Mouse (Mus musculus) liver, embryonic 14.5 days (tissue): ENCODE measurements around the gene Gm17018. TPM values are rescaled to one million over a fixed set of nuclear protein-coding genes. Genes with fewer than 3 reads are reported as not detected.

Experiments used
- ATAC-seq: fragments of 200-750 bp; cut with Nextera tagmentation; 2 replicates; pipeline ENCODE4 v1.8.0; 2017; ENCODE audit warnings: moderate number of reproducible peaks, mild to moderate bottlenecking, moderate library complexity; ENCODE audit not compliant: insufficient read depth
- DNase-seq, 3 experiments: peaks; one replicate each; pipeline ENCODE4 v3.0.0-alpha.2; 2012 to 2013; ENCODE audit warnings: low read depth in 3 of 3, low spot score in 3 of 3
- H3K27ac ChIP-seq: fragments of 300-500 bp; sonication (generic); 2 replicates; pipeline ENCODE4 v1.5.1; 2014; ENCODE audit warnings: moderate library complexity, mild to moderate bottlenecking, control low read depth, inconsistent platforms
- H3K27me3 ChIP-seq: fragments of 300-500 bp; sonication (generic); 2 replicates; pipeline ENCODE4 v1.6.1; 2014; ENCODE audit warnings: mild to moderate bottlenecking, low read length, moderate library complexity; ENCODE audit not compliant: control insufficient read depth, insufficient read depth
- H3K36me3 ChIP-seq: fragments of 300-500 bp; sonication (generic); replicated peaks from 2 replicates; pipeline ENCODE4 v1.6.1; 2014; ENCODE audit warnings: low read depth; ENCODE audit not compliant: control insufficient read depth, insufficient read depth
- H3K4me1 ChIP-seq, 2 experiments: fragments of 200-500 bp in 1 of 2; fragments of 300-500 bp in 1 of 2; sonication (generic) in 1 of 2; replicated peaks; 2 replicates each; pipeline ENCODE4 v1.6.1; 2012 to 2014; ENCODE audit warnings: antibody characterized with exemption in 1 of 2, inconsistent platforms in 1 of 2, low read length in 1 of 2; ENCODE audit not compliant: control insufficient read depth in 2 of 2, insufficient read depth in 2 of 2
- H3K4me2 ChIP-seq: fragments of 300-500 bp; sonication (generic); 2 replicates; pipeline ENCODE4 v1.6.1; 2014; ENCODE audit warnings: low read depth, mild to moderate bottlenecking, control low read depth, moderate library complexity
- H3K4me3 ChIP-seq, 2 experiments: fragments of 200-500 bp in 1 of 2; fragments of 300-500 bp in 1 of 2; sonication (generic) in 1 of 2; 2 replicates each; pipeline ENCODE4 v1.5.1; 2012 to 2014; ENCODE audit warnings: low read depth in 2 of 2, low read length in 2 of 2, mild to moderate bottlenecking in 2 of 2, control low read depth in 1 of 2, inconsistent platforms in 1 of 2, moderate library complexity in 1 of 2; ENCODE audit not compliant: insufficient read depth in 1 of 2
- H3K9ac ChIP-seq: fragments of 300-500 bp; sonication (generic); replicated peaks from 2 replicates; pipeline ENCODE4 v1.6.1; 2014; ENCODE audit warnings: mild to moderate bottlenecking, control low read depth, moderate library complexity
- H3K9me3 ChIP-seq: fragments of 300-500 bp; sonication (generic); 2 replicates; pipeline ENCODE4 v1.6.1; 2016; ENCODE audit warnings: low read length, mixed read lengths; ENCODE audit not compliant: control insufficient read depth
- CTCF ChIP-seq: IDR thresholded peaks from 2 replicates; pipeline ENCODE4 v1.5.1; 2016; ENCODE audit warnings: antibody characterized with exemption, low read depth, control low read depth
- EP300 ChIP-seq: IDR thresholded peaks from 2 replicates; pipeline ENCODE4 v1.6.1; 2016; ENCODE audit warnings: antibody characterized with exemption, low read depth
- WGBS: fragments of 180-500 bp; shearing (Covaris S2); extraction: QIAGEN DNeasy Blood & Tissue Kit; methylation state at CpG from one replicate; pipeline ENCODE4 v1.1.7; 2014; ENCODE audit not compliant: insufficient replicate concordance; 5-methylcytosine and 5-hydroxymethylcytosine counted together
- polyA plus RNA-seq, 2 experiments: library from polyadenylated mRNA; depleted of rRNA in 1 of 2; stranded (reverse) in 1 of 2; unstranded in 1 of 2; fragments of >200 nt; fragmentation: Nextera tagmentation in 1 of 2; extraction: Ambion mirVana in 1 of 2; gene quantifications; 2 replicates each; pipeline versions ENCODE4 v1.2.1 to v1.2.3; 2012 to 2014

The Gm17018 gene
- polyA plus RNA-seq, 2 experiments: 7.5 to 15.5 TPM

- H3K4me3 ChIP-seq: no peak overlapping the region
- WGBS: 76% methylated on average over 6 of the region's 6 CpGs
- DNase-seq (no peak), ATAC-seq (no peak)
- H3K4me2 ChIP-seq: no peak overlapping the region
- TF ChIP-seq EP300 (no peak), CTCF (no peak)
- no peaks in the 10 kb centered on the region for H3K27me3 ChIP-seq
- H3K4me1 ChIP-seq: peaks cover 0 to 4% of the 10 kb centered on the region in 2 experiments; a peak in 2 of 4 replicates
- H3K9me3 ChIP-seq: no peaks in the 10 kb centered on the region
- no peak overlapping the region for H3K9ac ChIP-seq
- no peaks in the 10 kb centered on the region for H3K36me3 ChIP-seq
- H3K27ac ChIP-seq: no peak overlapping the region
Measured at GRCm38 (mm10) chr19:45587509-45588292, 27.3 kb downstream of the Gm17018 start.

GRCm38 (mm10) chr19:45589761-45590160 lies 29.3 kb downstream of the Gm17018 start:
- H3K4me1 ChIP-seq: peaks cover 0 to 2% of the 10 kb centered on the region in 2 experiments; a peak in 2 of 4 replicates
- no peak for TF ChIP-seq EP300
- TF ChIP-seq CTCF: no peak
- DNase-seq: no peak
- no peaks in the 10 kb centered on the region for H3K36me3 ChIP-seq
- no peak for ATAC-seq
- H3K4me3 ChIP-seq: no peak overlapping the region
- H3K9me3 ChIP-seq: no peaks in the 10 kb centered on the region
- no peak overlapping the region for H3K4me2 ChIP-seq
- H3K27ac ChIP-seq: no peak overlapping the region
- H3K9ac ChIP-seq: no peak overlapping the region
- WGBS: 82% methylated on average over 6 of the region's 6 CpGs
- H3K27me3 ChIP-seq: no peaks in the 10 kb centered on the region

GRCm38 (mm10) chr19:45591704-45592103 lies 31.3 kb downstream of the Gm17018 start:
- Histone ChIP-seq H3K9me3 (no peaks in the 10 kb centered on the region), H3K4me3 (no peak overlapping the region), H3K36me3 (no peaks in the 10 kb centered on the region), H3K4me1 (peaks cover 0 to 2% of the 10 kb centered on the region in 2 experiments; a peak in 2 of 4 replicates), H3K27me3 (no peaks in the 10 kb centered on the region), H3K27ac (no peak overlapping the region), H3K4me2 (no peak overlapping the region), H3K9ac (no peak overlapping the region)
- no peak for TF ChIP-seq CTCF
- TF ChIP-seq EP300: no peak
- 50% methylated on average over 7 of the region's 7 CpGs for WGBS
- DNase-seq (no peak), ATAC-seq (no peak)

- ATAC-seq (no peak), DNase-seq (no peak)
- Histone ChIP-seq H3K36me3 (no peaks in the 10 kb centered on the region), H3K4me3 (no peak overlapping the region), H3K27me3 (no peaks in the 10 kb centered on the region), H3K4me2 (no peak overlapping the region), H3K9ac (no peak overlapping the region), H3K4me1 (peaks cover 0 to 2% of the 10 kb centered on the region in 2 experiments; a peak in 2 of 4 replicates), H3K9me3 (no peaks in the 10 kb centered on the region), H3K27ac (no peak overlapping the region)
- 89% methylated on average over 9 of the region's 9 CpGs for WGBS
- TF ChIP-seq CTCF: no peak
- TF ChIP-seq EP300: no peak
Measured at GRCm38 (mm10) chr19:45592916-45593315, 32.5 kb downstream of the Gm17018 start.

GRCm38 (mm10) chr19:45594079-45594478 lies 33.7 kb downstream of the Gm17018 start:
- Histone ChIP-seq H3K4me2 (no peak overlapping the region), H3K9ac (no peak overlapping the region), H3K36me3 (no peaks in the 10 kb centered on the region), H3K9me3 (no peaks in the 10 kb centered on the region), H3K27ac (no peak overlapping the region), H3K4me1 (peaks cover 0 to 2% of the 10 kb centered on the region in 2 experiments; a peak in 2 of 4 replicates), H3K4me3 (no peak overlapping the region), H3K27me3 (no peaks in the 10 kb centered on the region)
- WGBS: 79% methylated on average over 7 of the region's 7 CpGs
- no peak for DNase-seq
- ATAC-seq: no peak
- TF ChIP-seq EP300: no peak
- TF ChIP-seq CTCF: no peak
